Mouse (Mus musculus) embryonic facial prominence, embryonic 13.5 days (tissue): Measurements from ENCODE around the gene Slc6a13. TPM values are rescaled to one million over a fixed set of nuclear protein-coding genes. Genes with fewer than 3 reads are reported as not detected.

Experiments
- ATAC-seq: fragments of 200-750 bp; cut with Nextera tagmentation; 2 replicates; pipeline ENCODE4 v1.8.0; 2017; ENCODE audit warnings: low read depth; ENCODE audit not compliant: insufficient number of reproducible peaks, insufficient read depth, low FRiP score, low TSS enrichment
- H3K27ac ChIP-seq: fragments of 300-500 bp; sonication (generic); 2 replicates; pipeline ENCODE4 v1.5.1; 2015; ENCODE audit warnings: moderate library complexity, mild to moderate bottlenecking, inconsistent platforms
- H3K27me3 ChIP-seq: fragments of 300-500 bp; sonication (generic); 2 replicates; pipeline ENCODE4 v1.6.1; 2015; ENCODE audit warnings: mild to moderate bottlenecking, inconsistent platforms
- H3K36me3 ChIP-seq: fragments of 300-500 bp; sonication (generic); 2 replicates; pipeline ENCODE4 v1.6.1; 2015; ENCODE audit warnings: mild to moderate bottlenecking, inconsistent platforms
- H3K4me1 ChIP-seq: fragments of 300-500 bp; sonication (generic); 2 replicates; pipeline ENCODE4 v1.6.1; 2015; ENCODE audit warnings: inconsistent platforms
- H3K4me2 ChIP-seq: fragments of 300-500 bp; sonication (generic); 2 replicates; pipeline ENCODE4 v1.6.1; 2015; ENCODE audit warnings: moderate library complexity, mild to moderate bottlenecking, inconsistent platforms
- H3K4me3 ChIP-seq: fragments of 300-500 bp; sonication (generic); 2 replicates; pipeline ENCODE4 v1.5.1; 2015; ENCODE audit warnings: mild to moderate bottlenecking, inconsistent platforms
- H3K9ac ChIP-seq: fragments of 300-500 bp; sonication (generic); 2 replicates; pipeline ENCODE4 v1.6.1; 2015; ENCODE audit warnings: mild to moderate bottlenecking, inconsistent platforms
- H3K9me3 ChIP-seq: fragments of 300-500 bp; sonication (generic); 2 replicates; pipeline ENCODE4 v1.6.1; 2016; ENCODE audit warnings: inconsistent platforms
- whole genome bisulfite sequencing: fragments of 180-500 bp; shearing (Covaris S2); methylation state at CpG from one replicate; pipeline ENCODE4 v1.1.7; 2015; ENCODE audit warnings: mixed read lengths; 5-methylcytosine and 5-hydroxymethylcytosine counted together
- polyA plus RNA-seq: library from polyadenylated mRNA; unstranded; fragments of >200 nt; fragmentation: Nextera tagmentation; extraction: Ambion mirVana; gene quantifications from 2 replicates; pipeline ENCODE4 v1.2.1, GENCODE M21; 2015

The Slc6a13 gene
- polyA plus RNA-seq, 1 experiment from 2014 or later: 1.6 TPM

- Histone ChIP-seq H3K4me3 (no peak overlapping the region), H3K9me3 (no peaks in the 10 kb centered on the region), H3K27me3 (no peaks in the 10 kb centered on the region), H3K27ac (no peak overlapping the region), H3K4me1 (peaks cover 14% of the 10 kb centered on the region), H3K9ac (no peak overlapping the region), H3K36me3 (no peaks in the 10 kb centered on the region), H3K4me2 (no peak overlapping the region)
- ATAC-seq: no peak
- WGBS: 61% methylated on average over 9 of the region's 9 CpGs
Measured at GRCm38 (mm10) chr6:121328417-121328884, 28.4 kb downstream of the Slc6a13 start.

GRCm38 (mm10) chr6:121329848-121330508 lies 30.0 kb downstream of the Slc6a13 start:
- no peak; the same call in 1 of the 2 replicates for ATAC-seq

GRCm38 (mm10) chr6:121335841-121336240 lies 35.8 kb downstream of the Slc6a13 start:
- no peak for ATAC-seq
- no peak overlapping the region for H3K4me2 ChIP-seq
- H3K36me3 ChIP-seq: no peaks in the 10 kb centered on the region
- 0 out of 2 replicates have a peak, but pooled peaks cover 7% of the 10 kb centered on the region for H3K27me3 ChIP-seq
- H3K4me3 ChIP-seq: no peak overlapping the region
- H3K4me1 ChIP-seq: no peaks in the 10 kb centered on the region
- 88% methylated on average over 9 of the region's 9 CpGs for WGBS
- H3K9ac ChIP-seq: no peak overlapping the region
- H3K9me3 ChIP-seq: no peaks in the 10 kb centered on the region
- H3K27ac ChIP-seq: no peak overlapping the region

More at GRCm38 (mm10) chr6:121329848-121330508, 30.0 kb downstream of the Slc6a13 start:
- Histone ChIP-seq H3K4me2 (no peak overlapping the region), H3K9ac (0 out of 2 replicates have a peak overlapping the region, but pooled peaks have one; percentile 44), H3K4me3 (no peak overlapping the region), H3K27me3 (no peaks in the 10 kb centered on the region), H3K4me1 (peaks cover 13% of the 10 kb centered on the region), H3K9me3 (no peaks in the 10 kb centered on the region), H3K36me3 (no peaks in the 10 kb centered on the region), H3K27ac (no peak overlapping the region)
- 9% methylated on average over 10 of the region's 10 CpGs for WGBS

GRCm38 (mm10) chr6:121336558-121336957 lies 36.5 kb downstream of the Slc6a13 start:
- H3K36me3 ChIP-seq: no peaks in the 10 kb centered on the region
- WGBS: 70% methylated on average over 8 of the region's 8 CpGs
- H3K4me2 ChIP-seq: no peak overlapping the region
- no peak overlapping the region for H3K4me3 ChIP-seq
- H3K9me3 ChIP-seq: no peaks in the 10 kb centered on the region
- H3K9ac ChIP-seq: no peak overlapping the region
- ATAC-seq: no peak
- no peak overlapping the region for H3K27ac ChIP-seq
- no peaks in the 10 kb centered on the region for H3K4me1 ChIP-seq
- H3K27me3 ChIP-seq: peaks cover 9% of the 10 kb centered on the region

GRCm38 (mm10) chr6:121337229-121337628 lies 37.2 kb downstream of the Slc6a13 start:
- H3K4me3 ChIP-seq: no peak overlapping the region
- H3K9me3 ChIP-seq: no peaks in the 10 kb centered on the region
- no peak overlapping the region for H3K4me2 ChIP-seq
- WGBS: 90% methylated on average over 9 of the region's 9 CpGs
- H3K4me1 ChIP-seq: no peaks in the 10 kb centered on the region
- H3K27ac ChIP-seq: no peak overlapping the region
- no peak for ATAC-seq
- peaks cover 13% of the 10 kb centered on the region for H3K27me3 ChIP-seq
- no peak overlapping the region for H3K9ac ChIP-seq
- H3K36me3 ChIP-seq: no peaks in the 10 kb centered on the region

- no peaks in the 10 kb centered on the region for H3K9me3 ChIP-seq
- no peaks in the 10 kb centered on the region for H3K36me3 ChIP-seq
- 30% methylated on average over 3 of the region's 3 CpGs for WGBS
- H3K4me3 ChIP-seq: no peak overlapping the region
- peaks cover 13% of the 10 kb centered on the region for H3K27me3 ChIP-seq
- no peaks in the 10 kb centered on the region for H3K4me1 ChIP-seq
- ATAC-seq: no peak; the same call in 1 of the 2 replicates
- H3K9ac ChIP-seq: no peak overlapping the region
- H3K4me2 ChIP-seq: no peak overlapping the region
- no peak overlapping the region for H3K27ac ChIP-seq
Measured at GRCm38 (mm10) chr6:121337770-121338518, 37.9 kb downstream of the Slc6a13 start.

GRCm38 (mm10) chr6:121338519-121338896 lies 38.5 kb downstream of the Slc6a13 start:
- Histone ChIP-seq H3K27me3 (peaks cover 13% of the 10 kb centered on the region), H3K27ac (no peak overlapping the region), H3K36me3 (no peaks in the 10 kb centered on the region), H3K9ac (no peak overlapping the region), H3K4me2 (no peak overlapping the region), H3K4me1 (no peaks in the 10 kb centered on the region), H3K9me3 (no peaks in the 10 kb centered on the region), H3K4me3 (no peak overlapping the region)
- no peak for ATAC-seq
- 43% methylated on average over 4 of the region's 4 CpGs for WGBS

GRCm38 (mm10) chr6:121341650-121342049 lies 41.6 kb downstream of the Slc6a13 start:
- no peak overlapping the region for H3K4me3 ChIP-seq
- no peak overlapping the region for H3K27ac ChIP-seq
- H3K4me2 ChIP-seq: no peak overlapping the region
- no peaks in the 10 kb centered on the region for H3K4me1 ChIP-seq
- H3K36me3 ChIP-seq: no peaks in the 10 kb centered on the region
- H3K9me3 ChIP-seq: no peaks in the 10 kb centered on the region
- ATAC-seq: no peak
- peaks cover 13% of the 10 kb centered on the region for H3K27me3 ChIP-seq
- 90% methylated on average over 6 of the region's 6 CpGs for WGBS
- no peak overlapping the region for H3K9ac ChIP-seq

- WGBS: 75% methylated on average over 15 of the region's 15 CpGs
Measured at GRCm38 (mm10) chr6:121343026-121343770, 43.2 kb downstream of the Slc6a13 start, which contains the start of gene Slc6a12. Gene Slc6a12 (plus strand): TSS chr6:121343076.

GRCm38 (mm10) chr6:121343771-121344123 lies 43.7 kb downstream of the Slc6a13 start:
- H3K27ac ChIP-seq: no peak overlapping the region
- no peak overlapping the region for H3K4me2 ChIP-seq
- H3K9me3 ChIP-seq: no peaks in the 10 kb centered on the region
- 68% methylated on average over 6 of the region's 6 CpGs for WGBS
- peaks cover 13% of the 10 kb centered on the region for H3K27me3 ChIP-seq
- H3K9ac ChIP-seq: no peak overlapping the region
- ATAC-seq: no peak
- H3K4me1 ChIP-seq: no peaks in the 10 kb centered on the region
- no peak overlapping the region for H3K4me3 ChIP-seq
- no peaks in the 10 kb centered on the region for H3K36me3 ChIP-seq

More at GRCm38 (mm10) chr6:121343026-121343770, 43.2 kb downstream of the Slc6a13 start, which contains the start of gene Slc6a12:
- Histone ChIP-seq H3K9ac (no peak within 1 kb of the TSS), H3K4me1 (no peaks in the 10 kb centered on the region), H3K9me3 (no peaks in the 10 kb centered on the region), H3K36me3 (no peaks in the 10 kb centered on the region), H3K27ac (no peak within 1 kb of the TSS), H3K27me3 (peaks cover 13% of the 10 kb centered on the region), H3K4me2 (no peak within 1 kb of the TSS), H3K4me3 (no peak within 1 kb of the TSS)
- ATAC-seq: peak; percentile 16; the same call in 1 of the 2 replicates

GRCm38 (mm10) chr6:121344329-121344728 lies 44.3 kb downstream of the Slc6a13 start:
- no peaks in the 10 kb centered on the region for H3K36me3 ChIP-seq
- H3K9me3 ChIP-seq: no peaks in the 10 kb centered on the region
- peaks cover 13% of the 10 kb centered on the region for H3K27me3 ChIP-seq
- H3K9ac ChIP-seq: no peak overlapping the region
- WGBS: 57% methylated on average over 5 of the region's 5 CpGs
- H3K4me3 ChIP-seq: no peak overlapping the region
- no peak overlapping the region for H3K27ac ChIP-seq
- H3K4me1 ChIP-seq: no peaks in the 10 kb centered on the region
- no peak for ATAC-seq
- H3K4me2 ChIP-seq: no peak overlapping the region
